Mouse (Mus musculus) small intestine, adult 10 weeks (tissue): Measurements from ENCODE around the gene Gm19965. TPM values are rescaled to one million over a fixed set of nuclear protein-coding genes. Genes with fewer than 3 reads are reported as not detected.

Source experiments
- polyA plus RNA-seq: library from polyadenylated mRNA; stranded (reverse); fragments of 350-450 nt; fragmentation: Illumina TruSeq; extraction: RNeasy Lipid Tissue Mini Kit (QIAGEN cat#74804); gene quantifications from one replicate; pipeline ENCODE4 v1.2.3, GENCODE M21; 2014; ENCODE audit warnings: low replicate concordance

The Gm19965 gene
- polyA plus RNA-seq: not detected

DNA sequence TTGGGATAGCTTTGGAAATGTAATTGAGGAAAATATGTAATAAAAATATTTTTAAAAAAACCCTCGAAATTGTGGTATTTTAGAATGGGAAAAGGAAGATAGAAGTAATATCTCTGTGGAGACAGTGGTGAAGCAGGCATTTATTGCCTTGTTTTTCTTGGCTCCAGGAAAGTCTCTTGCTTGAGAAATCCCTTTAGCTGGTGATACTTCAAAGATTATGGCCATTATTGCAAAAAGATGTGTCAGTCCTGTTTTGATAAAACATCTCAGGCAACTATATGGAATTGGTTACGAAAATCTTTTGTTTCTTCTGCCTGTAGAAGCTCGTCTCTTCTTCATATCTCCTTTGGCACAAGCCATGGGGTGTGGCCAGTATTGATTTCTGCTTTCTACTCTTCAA lies at the start of gene Gm19965:
Gene Gm19965 (plus strand): TSS at position 301 of the 400 bp plus-strand sequence.

